Mouse (Mus musculus) heart, adult 2 months (tissue): ENCODE measurements around the gene Polr2c.

ENCODE experiments used
- CTCF ChIP-seq: fragments of 200-600 bp; IDR thresholded peaks from 2 replicates; pipeline ENCODE4 v1.8.1; 2022; ENCODE audit warnings: antibody characterized with exemption, mild to moderate bottlenecking, moderate library complexity
- EP300 ChIP-seq: fragments of 200-500 bp; IDR thresholded peaks from 2 replicates; pipeline ENCODE4 v1.6.1; 2011; ENCODE audit warnings: low read depth, low read length, control low read depth; ENCODE audit not compliant: insufficient read depth
- POLR2A ChIP-seq: fragments of 200-500 bp; IDR thresholded peaks from 2 replicates; pipeline ENCODE4 v1.6.1; 2011; ENCODE audit warnings: mild to moderate bottlenecking, low read depth, low read length, control low read depth; ENCODE audit not compliant: insufficient read depth

DNA sequence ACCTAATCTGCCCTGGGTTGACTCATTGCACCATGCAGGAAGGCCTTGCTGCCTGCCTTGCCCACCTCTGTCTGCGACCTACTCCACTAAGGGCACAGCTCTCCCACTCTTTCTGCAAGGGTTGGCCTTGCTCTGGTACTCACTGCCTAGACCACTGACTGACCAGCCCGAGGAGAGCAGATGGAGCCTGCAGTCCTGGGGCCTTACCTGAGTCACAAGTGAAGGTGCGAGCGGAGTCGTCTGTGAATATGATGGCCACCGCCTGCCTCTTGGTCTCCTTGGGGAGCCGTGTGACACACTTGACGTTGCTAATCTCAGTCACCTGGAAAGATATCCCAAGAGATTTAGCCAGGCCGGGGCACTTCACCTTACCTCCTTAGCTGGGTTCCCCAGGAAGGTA is 9.7 kb downstream of the Polr2c start:
- no peak for TF ChIP-seq CTCF
- TF ChIP-seq POLR2A = no peak
- TF ChIP-seq EP300 = no peak
